14 mouse cellular contexts compared by ENCODE assay signal in the genomic region with DNA sequence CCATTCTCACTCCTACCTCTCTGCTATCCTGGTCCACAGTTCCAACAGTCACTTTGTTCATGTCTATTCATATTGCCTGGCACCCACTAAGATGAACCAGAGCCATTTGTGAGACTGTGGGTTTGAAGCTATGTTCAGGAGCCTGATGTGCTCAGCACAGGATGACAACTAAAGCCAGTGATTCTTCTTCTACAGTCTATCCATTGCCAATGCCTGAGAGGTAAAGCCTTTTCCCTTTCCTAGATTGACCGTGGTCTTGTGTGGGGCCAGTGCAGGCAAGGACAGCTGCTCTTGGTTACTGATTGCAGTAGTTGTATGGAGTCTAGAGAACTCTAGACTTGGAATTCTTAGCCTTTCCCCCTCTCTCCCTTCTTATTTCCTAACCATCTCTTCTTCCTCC. TPM values are rescaled to one million over a fixed set of nuclear protein-coding genes. Genes with fewer than 3 reads are reported as not detected.
DNase-seq lines count a peak whose midpoint lies in the region; ATAC-seq and TF ChIP-seq lines count a peak whose summit lies in the region.
"Had no signal": no experiment of that assay in that cellular context is flagged by ENCODE, and none has a peak within 500 bp of the region (broad histone marks: within the 10 kb centered on the region; RNA-seq: fewer than 3 reads in every experiment).

No protein-coding gene starts in this region.

- no peak overlapping the region for H3K4me3 ChIP-seq in kidney, postnatal 0 days (replicated peaks; ENCODE audit: low read depth, low read length)
- H3K4me3 ChIP-seq in CH12.LX (replicated peaks in 1 of 3; ENCODE audit: low read depth in 2 of 3, low read length in 2 of 3, poor library complexity in 1 of 3) = no peak overlapping the region
- no peak overlapping the region for H3K4me3 ChIP-seq in embryonic fibroblast, embryonic 13.5 days (ENCODE audit: insufficient read depth, low read length)
- no peak overlapping the region for H3K4me3 ChIP-seq in forebrain, postnatal 0 days (ENCODE audit: low read depth, low read length)
- H3K4me3 ChIP-seq: lung, embryonic 15.5 days had no signal

- H3K27ac ChIP-seq in kidney, postnatal 0 days = 0 out of 2 replicates have a peak overlapping the region, but pooled peaks have one; percentile 21
- no peak overlapping the region for H3K27ac ChIP-seq in CH12.LX (ENCODE audit: insufficient read depth, low read depth)
- H3K27ac ChIP-seq in embryonic fibroblast, embryonic 13.5 days (ENCODE audit: insufficient read depth, low read length) = peak overlapping the region; percentile 87
- no peak overlapping the region for H3K27ac ChIP-seq in forebrain, postnatal 0 days (ENCODE audit: low read depth, low read length)
- H3K27ac ChIP-seq: embryonic facial prominence, embryonic 13.5 days had no signal

- no peak for TF ChIP-seq RAD21 in CH12.LX (IDR thresholded peaks at IDR 0.05; ENCODE audit: low read depth, low read length)

- DNase-seq in heart, adult 11 months = peak; percentile 86
- no peak for DNase-seq in heart, adult 9 months (ENCODE audit: low spot score in 2 of 2)
- no peak for DNase-seq in kidney, postnatal 0 days (ENCODE audit: low spot score)
- DNase-seq in kidney, adult 18-20 months = no peak
- no peak for DNase-seq in CH12.LX (ENCODE audit: extremely low read depth)
- DNase-seq in forebrain, postnatal 0 days = no peak
- DNase-seq: adrenal gland, adult 8-10 months; gastrocnemius, postnatal 10 days; layer of hippocampus, postnatal 36 days had no signal

- no peaks in the 10 kb centered on the region for H3K27me3 ChIP-seq in kidney, postnatal 0 days (ENCODE audit: insufficient read depth, low read length)
- no peaks in the 10 kb centered on the region for H3K27me3 ChIP-seq in CH12.LX (replicated peaks)
- no peaks in the 10 kb centered on the region for H3K27me3 ChIP-seq in forebrain, postnatal 0 days (ENCODE audit: insufficient read depth, low read length)
- H3K27me3 ChIP-seq: embryonic facial prominence, embryonic 13.5 days; lung, embryonic 15.5 days; Patski had no signal

- dilution Hi-C loops in CH12.LX (cut with MboI; ENCODE audit: extremely low pct_ligation_motif_present, extremely low pct_unique_long_range_greater_than_20kb, low sequenced_read_pairs) = no loop called here

- TF ChIP-seq CTCF in kidney, postnatal 0 days (IDR thresholded peaks at IDR 0.05; ENCODE audit: low read depth) = no peak
- TF ChIP-seq CTCF in CH12.LX (conservative IDR thresholded peaks at IDR 0.05 in 1 of 2, IDR thresholded peaks at IDR 0.05 in 1 of 2; ENCODE audit: low read depth in 2 of 2, low read length in 2 of 2) = no peak
- no peak for TF ChIP-seq CTCF in embryonic fibroblast, embryonic 13.5 days (IDR thresholded peaks at IDR 0.05; ENCODE audit: borderline replicate concordance, insufficient read depth, low read length)
- TF ChIP-seq CTCF in forebrain, postnatal 0 days (IDR thresholded peaks at IDR 0.05; ENCODE audit: low read depth) = no peak

- TF ChIP-seq EP300 in CH12.LX (IDR thresholded peaks at IDR 0.05; ENCODE audit: low read length) = no peak

- in situ Hi-C loops in CH12.LX (cut with MboI; ENCODE audit: low pct_ligation_motif_present, low pct_unique_long_range_greater_than_20kb, low sequenced_read_pairs) = no loop called here

- no peaks in the 10 kb centered on the region for H3K36me3 ChIP-seq in kidney, postnatal 0 days (ENCODE audit: insufficient read depth, low read length)
- H3K36me3 ChIP-seq in CH12.LX (replicated peaks in 1 of 2; ENCODE audit: control insufficient read depth in 1 of 2, insufficient read depth in 1 of 2, low read length in 1 of 2) = peaks cover 0 to 7% of the 10 kb centered on the region in 2 experiments
- no peaks in the 10 kb centered on the region for H3K36me3 ChIP-seq in forebrain, postnatal 0 days (ENCODE audit: insufficient read depth)
- H3K36me3 ChIP-seq: embryonic facial prominence, embryonic 13.5 days; lung, embryonic 15.5 days had no signal

- TF ChIP-seq POLR2A in CH12.LX (IDR thresholded peaks at IDR 0.05; ENCODE audit: low read depth, low read length) = no peak
- no peak for TF ChIP-seq POLR2A in embryonic fibroblast, embryonic 13.5 days (IDR thresholded peaks at IDR 0.05; ENCODE audit: low read depth, low read length)

- 92% methylated on average over 1 of the region's 1 CpGs for WGBS in kidney, postnatal 0 days
- 93% methylated on average over 1 of the region's 1 CpGs for WGBS in forebrain, postnatal 0 days

- H3K79me2 ChIP-seq in CH12.LX (replicated peaks; ENCODE audit: control insufficient read depth, extremely low read depth, insufficient read depth, poor library complexity, severe bottlenecking) = peaks cover 13% of the 10 kb centered on the region

- no peak for ATAC-seq in kidney, postnatal 0 days (replicated peaks; ENCODE audit: low FRiP score, low read depth)
- no peak for ATAC-seq in activated CD4-positive, CD25-positive, alpha-beta regulatory T cell, adult 4 months
- ATAC-seq in forebrain, postnatal 0 days = no peak

- no peaks in the 10 kb centered on the region for H3K9me3 ChIP-seq in kidney, postnatal 0 days (replicated peaks; ENCODE audit: low read length)
- no peaks in the 10 kb centered on the region for H3K9me3 ChIP-seq in CH12.LX (replicated peaks; ENCODE audit: low read length)
- no peaks in the 10 kb centered on the region for H3K9me3 ChIP-seq in forebrain, postnatal 0 days (ENCODE audit: low read length)
- H3K9me3 ChIP-seq: embryonic facial prominence, embryonic 13.5 days; lung, embryonic 15.5 days had no signal

- H3K9ac ChIP-seq in kidney, postnatal 0 days (ENCODE audit: low read depth, low read length) = no peak overlapping the region
- H3K9ac ChIP-seq in CH12.LX (ENCODE audit: insufficient read depth, low read depth) = peak overlapping the region; percentile 83; the same call in 1 of the 2 replicates
- H3K9ac ChIP-seq in forebrain, postnatal 0 days = no peak overlapping the region
- H3K9ac ChIP-seq: embryonic facial prominence, embryonic 13.5 days; lung, embryonic 15.5 days had no signal

- H3K4me2 ChIP-seq in kidney, postnatal 0 days (ENCODE audit: low read length) = no peak overlapping the region
- H3K4me2 ChIP-seq in CH12.LX (ENCODE audit: insufficient read depth, low read depth, poor library complexity, severe bottlenecking) = peak overlapping the region; percentile 7; the same call in 1 of the 2 replicates
- no peak overlapping the region for H3K4me2 ChIP-seq in forebrain, postnatal 0 days (ENCODE audit: low read depth)

- peaks cover 4% of the 10 kb centered on the region for H3K4me1 ChIP-seq in kidney, postnatal 0 days (replicated peaks; ENCODE audit: insufficient read depth, low read length)
- H3K4me1 ChIP-seq in CH12.LX (ENCODE audit: control insufficient read depth in 1 of 2, insufficient read depth in 2 of 2) = peaks cover 4 to 29% of the 10 kb centered on the region in 2 experiments; a peak in 3 of 4 replicates
- peaks cover 6% of the 10 kb centered on the region for H3K4me1 ChIP-seq in embryonic fibroblast, embryonic 13.5 days (ENCODE audit: control insufficient read depth, insufficient read depth, low read length)
- peaks cover 8% of the 10 kb centered on the region; the same call in 1 of the 2 replicates for H3K4me1 ChIP-seq in forebrain, postnatal 0 days (ENCODE audit: insufficient read depth)

TF ChIP-seq in CH12.LX, 34 proteins besides CTCF, POLR2A, EP300 and RAD21 (continues in another document):
- TF ChIP-seq ZKSCAN1 (IDR thresholded peaks at IDR 0.05; ENCODE audit: borderline replicate concordance, low read depth, low read length) = no peak
- no peak for TF ChIP-seq MAZ (IDR thresholded peaks at IDR 0.05; ENCODE audit: low read depth, low read length)
- no peak for TF ChIP-seq SMC3 (IDR thresholded peaks at IDR 0.05; ENCODE audit: low read depth, low read length)
- TF ChIP-seq JUN (IDR thresholded peaks at IDR 0.05; ENCODE audit: insufficient read depth, low read depth, low read length) = no peak
- no peak for TF ChIP-seq NRF1 (IDR thresholded peaks at IDR 0.05; ENCODE audit: low read depth, low read length)
- no peak for TF ChIP-seq RCOR1 (conservative IDR thresholded peaks at IDR 0.05; ENCODE audit: low read depth, low read length)
- TF ChIP-seq CHD2 (IDR thresholded peaks at IDR 0.05; ENCODE audit: low read length) = no peak
- TF ChIP-seq ZMIZ1 (IDR thresholded peaks at IDR 0.05; ENCODE audit: low read depth, low read length) = no peak
- no peak for TF ChIP-seq MEF2A (IDR thresholded peaks at IDR 0.05; ENCODE audit: borderline replicate concordance, low read depth, low read length)

RNA-seq across cellular contexts. Expression of a gene that starts 1.4 kb away (rescaled TPM):
- 5.6 and 6.9 TPM in 2 replicates for polyA plus RNA-seq in kidney, postnatal 0 days (2015; fragmentation: Nextera tagmentation; extraction: Ambion mirVana)
- 8.6 and 9.6 TPM in 2 replicates for total RNA-seq in CH12.LX (2012; rRNA removed)
- 15.4 and 16.3 TPM in 2 replicates for total RNA-seq in CH12.LX (2014; rRNA removed)
- polyA plus RNA-seq in CH12.LX (2012; ENCODE audit: insufficient read length, low read depth) = 5.9 and 6.4 TPM in 2 replicates
- polyA plus RNA-seq in embryonic fibroblast, embryonic 13.5 days (2011; ENCODE audit: insufficient read length, low read depth, missing spikeins) = 17.9 and 29.4 TPM in 2 replicates
- polyA plus RNA-seq in activated CD4-positive, CD25-positive, alpha-beta regulatory T cell, adult 4 months (2017; shearing (Covaris generic)) = 10 to 100 TPM; 16.5 to 20.0 TPM
- 3.2 and 4.9 TPM in 2 replicates for total RNA-seq in forebrain, postnatal 0 days (2014; rRNA removed)
- polyA plus RNA-seq in forebrain, postnatal 0 days (2015; fragmentation: Nextera tagmentation; extraction: Ambion mirVana) = 1.7 and 2.1 TPM in 2 replicates

RNA-seq across cellular contexts. Expression of a gene that starts 32.8 kb away (rescaled TPM):
- polyA plus RNA-seq in kidney, postnatal 0 days (2015; fragmentation: Nextera tagmentation; extraction: Ambion mirVana) = 13.6 and 15.5 TPM in 2 replicates
- total RNA-seq in CH12.LX (2012; rRNA removed) (0.72 and 0.97 TPM in 2 replicates), CH12.LX (2014; rRNA removed) (1.6 and 1.7 TPM in 2 replicates)
- 0.67 and 0.74 TPM in 2 replicates for polyA plus RNA-seq in CH12.LX (2012; ENCODE audit: insufficient read length, low read depth)
- 23.9 and 28.2 TPM in 2 replicates for polyA plus RNA-seq in embryonic fibroblast, embryonic 13.5 days (2011; ENCODE audit: insufficient read length, low read depth, missing spikeins)
- polyA plus RNA-seq in activated CD4-positive, CD25-positive, alpha-beta regulatory T cell, adult 4 months (2017; shearing (Covaris generic)) = 1 to 10 TPM; 2.6 to 7.1 TPM
- 21.0 and 21.8 TPM in 2 replicates for total RNA-seq in forebrain, postnatal 0 days (2014; rRNA removed)
- polyA plus RNA-seq in forebrain, postnatal 0 days (2015; fragmentation: Nextera tagmentation; extraction: Ambion mirVana) = 12.9 and 15.5 TPM in 2 replicates

RNA-seq across cellular contexts. Expression of a gene that starts 45.2 kb away (rescaled TPM):
- polyA plus RNA-seq in kidney, postnatal 0 days (2015; fragmentation: Nextera tagmentation; extraction: Ambion mirVana) = 11.5 and 12.0 TPM in 2 replicates
- total RNA-seq in CH12.LX (2012; rRNA removed) (4.7 and 5.4 TPM in 2 replicates), CH12.LX (2014; rRNA removed) (8.4 and 9.6 TPM in 2 replicates)
- 2.4 and 3.7 TPM in 2 replicates for polyA plus RNA-seq in CH12.LX (2012; ENCODE audit: insufficient read length, low read depth)
- 10.8 and 14.7 TPM in 2 replicates for polyA plus RNA-seq in embryonic fibroblast, embryonic 13.5 days (2011; ENCODE audit: insufficient read length, low read depth, missing spikeins)
- 10 to 100 TPM; 31.8 to 32.9 TPM for polyA plus RNA-seq in activated CD4-positive, CD25-positive, alpha-beta regulatory T cell, adult 4 months (2017; shearing (Covaris generic))
- 6.2 and 6.6 TPM in 2 replicates for total RNA-seq in forebrain, postnatal 0 days (2014; rRNA removed)
- polyA plus RNA-seq in forebrain, postnatal 0 days (2015; fragmentation: Nextera tagmentation; extraction: Ambion mirVana) = 8.0 and 11.3 TPM in 2 replicates

Comparison
In these comparisons a context has a peak if more than half of its experiments do, and no peak if none do; other contexts are left out.
1. H3K27ac ChIP-seq: peak in kidney, postnatal 0 days (single experiment) and embryonic fibroblast, embryonic 13.5 days (single experiment); none in CH12.LX (single experiment) and forebrain, postnatal 0 days (single experiment).